ENCODE assay signal across 13 mouse cellular contexts in genomic region chr7:16019256-16020094, GRCm38 (mm10). TPM values are rescaled to one million over a fixed set of nuclear protein-coding genes. Genes with fewer than 3 reads are reported as not detected.
DNase-seq lines count a peak whose midpoint lies in the region; ATAC-seq lines count a peak whose summit lies in the region.
"Had no signal": no experiment of that assay in that cellular context is flagged by ENCODE, and none has a peak within 500 bp of the region (broad histone marks: within the 10 kb centered on the region; RNA-seq: fewer than 3 reads in every experiment).

No protein-coding gene starts in this region.

- 0 out of 2 replicates have a peak, but pooled peaks have one; percentile 9 for ATAC-seq in liver, embryonic 12.5 days
- ATAC-seq in liver, embryonic 11.5 days (replicated peaks; ENCODE audit: low FRiP score) = no peak
- ATAC-seq in monocyte, adult 5-6 weeks (replicated peaks; ENCODE audit: insufficient number of reproducible peaks, low FRiP score, low TSS enrichment, poor library complexity, severe bottlenecking) = peak; percentile 48
- no peak for ATAC-seq in neural tube, embryonic 15.5 days (ENCODE audit: low FRiP score)

- H3K4me3 ChIP-seq in liver, embryonic 12.5 days = no peak overlapping the region
- H3K4me3 ChIP-seq in liver, embryonic 11.5 days (ENCODE audit: low read depth, low read length) = no peak overlapping the region
- H3K4me3 ChIP-seq in brown adipose tissue, adult 24 weeks (ENCODE audit: insufficient read depth, low read depth, low read length) = no peak overlapping the region
- no peak overlapping the region for H3K4me3 ChIP-seq in neural tube, embryonic 15.5 days (replicated peaks)
- H3K4me3 ChIP-seq: erythroblast, embryonic 14.5 days had no signal

- H3K36me3 ChIP-seq in liver, embryonic 12.5 days = peaks cover 2% of the 10 kb centered on the region; the same call in 1 of the 2 replicates
- H3K36me3 ChIP-seq in liver, embryonic 11.5 days (ENCODE audit: control insufficient read depth, insufficient read depth, low read length) = peaks cover 2% of the 10 kb centered on the region; the same call in 1 of the 2 replicates
- H3K36me3 ChIP-seq in neural tube, embryonic 15.5 days = no peaks in the 10 kb centered on the region

- WGBS in liver, embryonic 12.5 days (ENCODE audit: insufficient replicate concordance) = 62% methylated on average over 5 of the region's 5 CpGs
- 75% methylated on average over 5 of the region's 5 CpGs for WGBS in liver, embryonic 11.5 days
- 89% methylated on average over 5 of the region's 5 CpGs for WGBS in neural tube, embryonic 15.5 days

- no peaks in the 10 kb centered on the region for H3K9me3 ChIP-seq in liver, embryonic 12.5 days (replicated peaks)
- H3K9me3 ChIP-seq in liver, embryonic 11.5 days (ENCODE audit: control insufficient read depth, low read length) = no peaks in the 10 kb centered on the region
- H3K9me3 ChIP-seq in neural tube, embryonic 15.5 days (replicated peaks) = no peaks in the 10 kb centered on the region

- peak overlapping the region; percentile 0 for H3K27ac ChIP-seq in liver, embryonic 12.5 days
- H3K27ac ChIP-seq in liver, embryonic 11.5 days (ENCODE audit: low read depth, low read length) = no peak overlapping the region; the same call in 1 of the 2 replicates
- H3K27ac ChIP-seq in brown adipose tissue, adult 24 weeks (replicated peaks; ENCODE audit: low read depth, low read length) = peak overlapping the region; percentile 95
- H3K27ac ChIP-seq in neural tube, embryonic 15.5 days (replicated peaks) = no peak overlapping the region
- H3K27ac ChIP-seq: liver, embryonic 14.5 days had no signal

- DNase-seq in gastrocnemius, postnatal 14 days = peak; percentile 37
- DNase-seq in gastrocnemius, postnatal 4 days (ENCODE audit: low spot score in 2 of 2) = no peak
- DNase-seq in liver, embryonic 11.5 days (ENCODE audit: low spot score) = no peak
- no peak for DNase-seq in cerebellum, postnatal 25 days
- DNase-seq: heart, postnatal 10 days; kidney, adult 8-10 months; right cerebral cortex, postnatal 25 days had no signal

- no peak overlapping the region for H3K9ac ChIP-seq in liver, embryonic 12.5 days
- no peak overlapping the region for H3K9ac ChIP-seq in liver, embryonic 11.5 days (ENCODE audit: low read depth, low read length)
- no peak overlapping the region for H3K9ac ChIP-seq in neural tube, embryonic 15.5 days (replicated peaks)
- H3K9ac ChIP-seq: liver, embryonic 14.5 days had no signal

- H3K4me2 ChIP-seq in liver, embryonic 12.5 days = no peak overlapping the region
- no peak overlapping the region for H3K4me2 ChIP-seq in liver, embryonic 11.5 days
- H3K4me2 ChIP-seq in neural tube, embryonic 15.5 days = no peak overlapping the region

- peaks cover 66% of the 10 kb centered on the region for H3K4me1 ChIP-seq in liver, embryonic 12.5 days
- H3K4me1 ChIP-seq in liver, embryonic 11.5 days (replicated peaks; ENCODE audit: control insufficient read depth, insufficient read depth, low read length) = peaks cover 16% of the 10 kb centered on the region
- peaks cover 45% of the 10 kb centered on the region for H3K4me1 ChIP-seq in brown adipose tissue, adult 24 weeks (ENCODE audit: control insufficient read depth, insufficient read depth, insufficient read length, low read length)
- H3K4me1 ChIP-seq in neural tube, embryonic 15.5 days = 0 out of 2 replicates have a peak, but pooled peaks cover 4% of the 10 kb centered on the region

- intact Hi-C loops in gastrocnemius, postnatal 14 days (cut with DNase I; ENCODE audit: low total_unique reads) = no loop called here

- no peaks in the 10 kb centered on the region for H3K27me3 ChIP-seq in liver, embryonic 12.5 days (replicated peaks)
- H3K27me3 ChIP-seq in liver, embryonic 11.5 days (replicated peaks; ENCODE audit: control insufficient read depth, insufficient read depth, low read length) = no peaks in the 10 kb centered on the region
- H3K27me3 ChIP-seq in neural tube, embryonic 15.5 days (replicated peaks) = no peaks in the 10 kb centered on the region

RNA-seq across cellular contexts. Expression of gene Bicra, which starts 28.2 kb away (rescaled TPM):
- total RNA-seq in gastrocnemius, postnatal 14 days (2021) = 1 to 10 TPM; 7.9 to 8.8 TPM
- 10 to 100 TPM; 12.1 to 12.6 TPM for total RNA-seq in gastrocnemius, postnatal 4 days (2021)
- 2.9 and 3.3 TPM in 2 replicates for polyA plus RNA-seq in liver, embryonic 12.5 days (2016; fragmentation: Nextera tagmentation; extraction: Ambion mirVana)
- polyA plus RNA-seq in liver, embryonic 11.5 days (2014; fragmentation: Nextera tagmentation; extraction: Ambion mirVana) = 5.3 and 7.3 TPM in 2 replicates
- 6.1 and 7.4 TPM in 2 replicates for polyA plus RNA-seq in brown adipose tissue, adult 24 weeks (2012; ENCODE audit: insufficient read depth, insufficient read length, missing spikeins)
- 2.2 to 10.0 TPM (median 2.6 TPM) in 3 replicates for total RNA-seq in monocyte, adult 5-6 weeks (2017)
- polyA plus RNA-seq in neural tube, embryonic 15.5 days (2015; fragmentation: Nextera tagmentation; extraction: Ambion mirVana) = 6.6 and 7.3 TPM in 2 replicates

RNA-seq across cellular contexts. Expression of gene Zfp541, which starts 42.1 kb away (rescaled TPM):
- total RNA-seq in gastrocnemius, postnatal 14 days (2021) = not detected
- total RNA-seq in gastrocnemius, postnatal 4 days (2021) = under 1 TPM in 1 of 2 experiments, not detected in 1; 0.05 TPM
- polyA plus RNA-seq in liver, embryonic 12.5 days (2016; fragmentation: Nextera tagmentation; extraction: Ambion mirVana) = not detected in 2 replicates
- not detected in 2 replicates for polyA plus RNA-seq in liver, embryonic 11.5 days (2014; fragmentation: Nextera tagmentation; extraction: Ambion mirVana)
- polyA plus RNA-seq in brown adipose tissue, adult 24 weeks (2012; ENCODE audit: insufficient read depth, insufficient read length, missing spikeins) = not detected in 2 replicates
- total RNA-seq in monocyte, adult 5-6 weeks (2017) = 0.11 to 0.29 TPM in 2 of 3 replicates, not detected in the other
- 0.15 and 0.17 TPM in 2 replicates for polyA plus RNA-seq in neural tube, embryonic 15.5 days (2015; fragmentation: Nextera tagmentation; extraction: Ambion mirVana)
- total RNA-seq: heart, postnatal 10 days had no signal

RNA-seq across cellular contexts. Expression of gene Ehd2, which starts 52.1 kb away (rescaled TPM):
- total RNA-seq in gastrocnemius, postnatal 14 days (2021) = 100 to 1,000 TPM in 1 of 2 experiments, 10 to 100 TPM in 1; 91.3 to 101 TPM
- total RNA-seq in gastrocnemius, postnatal 4 days (2021) = 100 to 1,000 TPM; 160 to 194 TPM
- polyA plus RNA-seq in liver, embryonic 12.5 days (2016; fragmentation: Nextera tagmentation; extraction: Ambion mirVana) = 6.5 and 7.8 TPM in 2 replicates
- 7.5 and 10.8 TPM in 2 replicates for polyA plus RNA-seq in liver, embryonic 11.5 days (2014; fragmentation: Nextera tagmentation; extraction: Ambion mirVana)
- 141 and 148 TPM in 2 replicates for polyA plus RNA-seq in brown adipose tissue, adult 24 weeks (2012; ENCODE audit: insufficient read depth, insufficient read length, missing spikeins)
- total RNA-seq in monocyte, adult 5-6 weeks (2017) = 0.49 TPM in 1 of 3 replicates, not detected in the others
- polyA plus RNA-seq in neural tube, embryonic 15.5 days (2015; fragmentation: Nextera tagmentation; extraction: Ambion mirVana) = 9.2 and 14.8 TPM in 2 replicates

Comparison
In these comparisons a context has a peak if more than half of its experiments do, and no peak if none do; other contexts are left out.
1. ATAC-seq: peak in liver, embryonic 12.5 days (single experiment) and monocyte, adult 5-6 weeks (single experiment); none in liver, embryonic 11.5 days (single experiment) and neural tube, embryonic 15.5 days (single experiment).
2. H3K27ac ChIP-seq: peak in liver, embryonic 12.5 days (single experiment) and brown adipose tissue, adult 24 weeks (single experiment); none in liver, embryonic 11.5 days (single experiment) and neural tube, embryonic 15.5 days (single experiment).